Mouse (Mus musculus) heart, adult 8-10 months (tissue): ENCODE data around the gene Mthfsd. TPM values are rescaled to one million over a fixed set of nuclear protein-coding genes. Genes with fewer than 3 reads are reported as not detected.

Experiments
- DNase-seq: peaks from one replicate; pipeline ENCODE4 v3.0.0; 2022; ENCODE audit warnings: low spot score
- microRNA-seq: library from miRNA; unstranded; fragments of <30 nt; microRNA quantifications from one replicate; pipeline ENCODE4 v1.2.0, GENCODE M21; 2022
- total RNA-seq, 4 experiments: library from RNA; stranded (reverse); gene quantifications; 2 replicates each; pipeline ENCODE4 v1.2.4; 2022

The Mthfsd gene
- total RNA-seq, 4 experiments from 2014 or later: 15.3 to 17.1 (median 15.6) TPM

- no peak for DNase-seq
Observed at GRCm38 (mm10) chr8:121073174-121074107, 34.8 kb downstream of the Mthfsd start.

DNA sequence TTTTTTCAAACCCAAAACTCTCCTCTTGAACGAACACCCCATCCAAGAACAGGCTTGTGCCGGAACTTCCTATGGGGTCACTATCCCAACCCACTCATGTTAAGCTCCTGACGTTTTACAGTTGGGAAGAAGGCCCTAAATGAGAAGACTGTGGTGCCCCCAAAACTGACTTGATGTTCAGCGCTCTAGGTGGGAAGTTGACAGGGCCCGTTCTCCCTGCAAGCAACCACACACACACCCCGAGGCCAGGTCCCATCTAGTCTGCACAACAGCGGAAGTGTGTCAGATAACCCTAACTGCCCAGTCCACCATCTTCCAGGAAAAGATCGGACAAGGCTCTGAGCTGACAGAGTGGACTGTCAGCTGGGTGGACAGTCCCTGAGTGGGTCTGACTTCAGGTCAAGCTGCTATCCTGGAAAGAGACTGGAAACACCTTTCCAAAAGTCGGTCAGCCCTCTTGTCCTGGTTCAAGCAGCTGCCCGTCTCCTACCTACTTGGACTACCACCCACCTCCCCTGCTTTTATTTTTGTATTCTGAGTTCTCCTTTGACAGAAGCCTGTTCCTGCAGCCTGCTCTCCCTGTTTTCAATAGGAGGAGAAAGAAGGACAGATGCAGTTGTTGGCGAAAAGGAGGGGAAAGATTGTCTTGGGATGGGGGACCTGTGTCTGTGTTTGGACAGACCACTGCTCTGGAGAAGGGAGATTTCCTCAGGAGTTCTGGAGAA, 35.6 kb downstream of the Mthfsd start:
- no peak for DNase-seq

GRCm38 (mm10) chr8:121071454-121071853, 36.7 kb downstream of the Mthfsd start:
- no peak for DNase-seq

DNA sequence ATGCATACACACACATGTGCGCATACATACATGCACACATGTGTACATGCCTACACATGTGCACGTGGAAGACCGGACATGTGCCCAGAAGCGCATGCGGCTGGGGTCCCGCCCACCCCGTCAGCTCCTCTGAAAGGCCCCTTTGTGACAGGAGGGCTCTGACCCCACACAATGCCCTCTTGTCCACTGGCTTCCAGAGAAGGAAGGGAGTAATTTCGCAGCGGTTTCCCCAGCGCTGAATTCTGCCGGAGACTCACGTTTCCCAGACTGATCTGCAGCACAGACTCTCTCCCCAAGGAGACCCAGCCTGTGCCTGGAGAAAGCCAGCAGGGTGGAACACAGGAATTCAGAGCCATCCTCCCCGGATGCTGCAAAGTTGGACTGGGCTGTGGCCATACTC, 44.5 kb downstream of the Mthfsd start:
- no peak for DNase-seq

DNA sequence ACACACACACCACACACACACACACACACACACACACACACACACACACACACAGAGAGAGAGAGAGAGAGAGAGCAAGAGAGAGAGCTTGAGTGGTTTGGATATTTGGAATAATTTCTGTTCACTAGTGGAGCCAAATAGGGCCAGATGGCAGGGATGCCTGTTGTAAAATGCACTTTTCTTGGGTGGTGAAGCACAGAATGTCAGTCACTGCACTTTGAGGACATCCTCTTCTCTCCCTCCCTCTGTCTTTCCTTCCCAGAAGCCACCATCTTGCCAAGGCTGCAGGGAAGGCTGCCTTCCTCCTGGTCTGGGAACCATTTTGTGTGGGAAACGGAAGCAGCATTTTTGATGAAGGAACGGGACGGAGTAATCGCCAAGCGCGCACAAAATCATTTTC, 45.7 kb downstream of the Mthfsd start:
- no peak for DNase-seq

GRCm38 (mm10) chr8:121059098-121059497, 49.1 kb downstream of the Mthfsd start:
- no peak for DNase-seq

DNA sequence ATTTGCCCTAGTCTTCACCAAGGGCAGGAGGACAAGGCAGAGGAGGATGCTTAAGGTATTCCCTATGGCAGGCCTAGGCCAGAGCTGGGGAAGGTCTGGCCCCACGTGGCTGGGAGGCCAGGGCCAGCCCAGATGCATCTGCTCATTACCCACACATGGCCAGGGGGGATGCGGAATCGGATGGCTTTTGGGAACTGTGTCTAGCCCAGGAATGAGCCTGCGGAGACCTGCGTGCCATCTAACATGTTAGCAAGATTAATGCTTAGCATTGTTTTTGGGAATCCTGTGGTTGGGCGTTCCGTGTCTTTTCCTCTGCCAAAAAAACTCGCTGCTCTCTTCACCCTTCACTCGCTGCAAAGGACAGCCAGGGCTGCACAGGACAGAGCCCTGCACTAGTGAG, 50.1 kb downstream of the Mthfsd start:
- no peak for DNase-seq

DNA sequence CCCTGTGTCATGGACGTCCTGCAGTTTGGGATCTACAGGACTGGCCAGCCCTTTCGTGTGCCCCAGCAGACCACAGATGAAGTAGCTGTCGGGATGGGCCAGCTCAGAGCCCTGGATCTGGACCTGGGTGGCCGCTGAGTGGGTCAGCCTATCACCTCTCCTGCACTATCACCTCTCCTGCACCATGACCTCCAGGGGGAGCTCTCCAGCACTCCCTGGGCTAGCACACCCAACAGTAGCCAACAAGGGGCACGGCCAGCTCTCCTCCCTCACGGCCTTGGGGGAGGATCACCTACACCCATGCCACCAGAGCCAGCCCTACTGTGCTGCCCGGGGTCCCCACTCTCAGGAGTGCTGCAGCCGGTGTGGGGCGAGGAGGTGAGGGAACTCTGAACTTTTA, 60.8 kb downstream of the Mthfsd start:
- no peak for DNase-seq

- no peak for DNase-seq
Observed at GRCm38 (mm10) chr8:121043719-121044440, 64.3 kb downstream of the Mthfsd start.

Small RNA genes lying within 50 kb of the gene (microRNA-seq; reads per million reads assigned to microRNA genes)
- not detected for gene Gm27530

Other genes starting within 250 kb of the Mthfsd start
- gene Foxf1, start 24.0 kb downstream of the Mthfsd start, total RNA-seq: under 1 TPM in 3 of 4 experiments, not detected in 1; 0.19 to 0.34 (median 0.33) TPM
- gene Foxc2, start 7.8 kb upstream of the Mthfsd start, total RNA-seq: 1 to 10 TPM; 1.4 to 2.2 (median 1.6) TPM
- gene Foxl1, start 19.5 kb upstream of the Mthfsd start, total RNA-seq: under 1 TPM in 3 of 4 experiments, not detected in 1; 0.08 to 0.26 (median 0.09) TPM